Mouse (Mus musculus) c-Kit-positive CD71-positive TER-119-positive erythroid progenitor cells, embryonic 14.5 days (primary cell): ENCODE results near the gene Rhox1.
"Not testable (repeated sequence)": the region's sequence is repeated elsewhere in the genome, so short reads cannot be mapped to it uniquely, and the experiment has no call there.

Source experiments
- DNase-seq: peaks from one replicate; pipeline ENCODE4 v3.0.0-alpha.2; 2013; ENCODE audit warnings: low spot score

The Rhox1 gene

GRCm38 (mm10) chrX:37222158-37222557 is at the start of gene Rhox1:
Gene Rhox1, minus strand, starts transcription at chrX:37222258.
- not testable (repeated sequence) for DNase-seq

GRCm38 (mm10) chrX:37265038-37265437 is 43.0 kb upstream of the Rhox1 start, which contains the start of gene Rhox4a:
Gene Rhox4a, plus strand, starts transcription at chrX:37265338.
- not testable (repeated sequence) for DNase-seq

- not testable (repeated sequence) for DNase-seq
These were observed 27.6 kb upstream of the Rhox1 start, which contains the start of gene Rhox3a for GRCm38 (mm10) chrX:37249619-37250018. Gene Rhox3a, plus strand, starts transcription at chrX:37249919.

- not testable (repeated sequence) for DNase-seq
These were observed 22.6 kb upstream of the Rhox1 start, which contains the start of gene Rhox2a for GRCm38 (mm10) chrX:37244676-37245075. Gene Rhox2a, plus strand, starts transcription at chrX:37244976.

- no peak for DNase-seq
These were observed 11.1 kb downstream of the Rhox1 start, which contains the start of gene Gm9 for GRCm38 (mm10) chrX:37210941-37211340. Gene Gm9, minus strand, starts transcription at chrX:37211041.

GRCm38 (mm10) chrX:37198676-37199075 is 23.4 kb downstream of the Rhox1 start:
- no peak for DNase-seq

- DNase-seq = peak; percentile 6
These were observed 30.2 kb downstream of the Rhox1 start for GRCm38 (mm10) chrX:37191744-37192379.

DNA sequence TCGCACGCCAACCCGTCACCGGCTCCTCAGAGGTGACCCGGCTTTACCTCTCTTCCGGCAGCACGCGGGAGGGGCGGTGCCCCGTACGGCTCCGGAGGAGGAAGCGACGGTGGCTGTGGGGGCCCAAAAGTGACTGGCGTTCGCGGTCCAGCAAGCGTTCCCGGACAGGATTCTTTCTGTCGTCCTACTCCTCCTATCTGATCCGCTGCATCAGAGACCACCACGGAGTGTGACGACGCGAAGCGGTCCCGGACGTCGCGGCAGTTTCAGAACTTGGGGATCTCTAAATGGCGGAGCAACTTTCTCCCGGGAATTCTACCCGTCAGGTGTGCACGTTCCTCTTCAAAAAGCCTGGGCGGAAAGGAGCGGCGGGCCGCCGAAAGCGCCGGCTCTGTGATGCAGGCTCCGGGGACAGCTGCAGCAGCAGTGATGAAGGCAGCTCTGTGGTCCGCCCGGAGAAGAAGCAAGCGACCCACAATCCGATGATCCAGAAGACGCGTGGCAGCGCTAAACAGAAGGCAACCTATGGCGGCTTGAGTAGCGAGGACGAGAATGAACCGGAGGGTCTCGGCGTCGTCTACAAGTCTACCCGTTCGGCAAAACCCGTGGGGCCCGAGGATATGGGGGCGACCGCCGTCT is 30.8 kb downstream of the Rhox1 start, which contains the start of the genes Ndufa1 and Rnf113a1:
Gene Ndufa1 (minus strand): TSS at position 59 of the 639 bp plus-strand sequence.
Gene Rnf113a1 (plus strand): TSS at position 141 of the 639 bp plus-strand sequence.
- peak; percentile 69 for DNase-seq

GRCm38 (mm10) chrX:37190755-37191104 is 31.3 kb downstream of the Rhox1 start:
- DNase-seq = peak; percentile 3

DNA sequence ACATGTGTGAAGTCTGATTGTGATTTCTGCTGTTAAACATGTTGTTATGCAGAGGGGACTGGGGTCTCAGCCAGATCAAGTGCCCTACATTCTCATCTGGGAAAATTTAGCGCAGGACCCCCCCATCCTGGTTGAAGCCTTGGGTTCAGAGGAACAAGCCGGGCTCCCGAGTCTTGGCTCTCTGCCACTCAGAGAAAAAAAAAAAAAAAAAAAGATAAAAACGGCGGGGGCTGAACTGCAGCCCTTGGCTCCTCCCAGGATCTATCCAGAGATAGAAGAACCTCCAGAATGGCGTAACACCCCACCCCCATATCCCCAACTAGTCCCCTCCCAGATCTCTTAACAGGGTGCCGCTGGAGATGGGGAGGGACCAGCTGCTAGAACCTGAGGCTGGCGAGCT is 37.7 kb downstream of the Rhox1 start:
- DNase-seq = not testable (repeated sequence)

DNA sequence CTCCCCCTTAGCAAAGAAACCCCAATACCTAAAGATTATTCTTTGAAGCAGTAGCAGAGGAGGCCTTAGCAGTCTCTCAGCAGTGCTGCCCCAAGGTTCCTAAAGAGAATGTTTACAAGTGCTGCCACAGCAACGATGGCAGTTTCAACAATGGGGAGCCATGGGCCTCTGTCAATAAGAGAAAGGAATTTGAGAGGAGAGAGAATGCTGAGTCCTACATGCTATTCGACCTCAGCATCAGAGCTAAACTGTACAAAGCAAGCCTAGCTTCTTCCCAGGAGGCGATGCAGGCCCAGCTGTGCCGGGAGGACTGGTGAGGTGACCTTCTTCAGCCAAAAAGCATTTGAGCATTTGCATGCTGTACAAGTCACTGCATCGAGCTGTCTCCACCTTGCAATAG is 53.3 kb downstream of the Rhox1 start, which contains the start of gene Akap14:
Gene Akap14 (minus strand): TSS at position 101 of the 400 bp plus-strand sequence.
- no peak for DNase-seq

GRCm38 (mm10) chrX:37167085-37167484 is 55.0 kb downstream of the Rhox1 start:
- DNase-seq = peak; percentile 58
